Mouse (Mus musculus) intestine, embryonic 14.5 days (tissue): ENCODE data around the gene Spaca4. TPM values are rescaled to one million over a fixed set of nuclear protein-coding genes. Genes with fewer than 3 reads are reported as not detected.
A peak's percentile ranks its signal among the peaks of the same experiment; 100 is the strongest.

ENCODE experiments used
- ATAC-seq: fragments of 200-750 bp; cut with Nextera tagmentation; replicated peaks from 2 replicates; pipeline ENCODE4 v1.8.0; 2017; ENCODE audit warnings: low read depth, moderate number of reproducible peaks, moderate TSS enrichment, moderate library complexity; ENCODE audit not compliant: low FRiP score, low TSS enrichment
- DNase-seq: peaks from one replicate; pipeline ENCODE4 v3.0.0-alpha.2; 2018; ENCODE audit warnings: low spot score
- H3K27ac ChIP-seq: fragments of 300-500 bp; sonication (generic); 2 replicates; pipeline ENCODE4 v1.5.1; 2014; ENCODE audit warnings: low read depth, mild to moderate bottlenecking, control low read depth
- H3K27me3 ChIP-seq: fragments of 300-500 bp; sonication (generic); replicated peaks from 2 replicates; pipeline ENCODE4 v1.6.1; 2014; ENCODE audit warnings: low read length, control low read depth; ENCODE audit not compliant: control insufficient read depth, insufficient read depth
- H3K36me3 ChIP-seq: fragments of 300-500 bp; sonication (generic); 2 replicates; pipeline ENCODE4 v1.6.1; 2014; ENCODE audit warnings: low read length, control low read depth; ENCODE audit not compliant: control insufficient read depth, insufficient read depth
- H3K4me1 ChIP-seq: fragments of 300-500 bp; sonication (generic); replicated peaks from 2 replicates; pipeline ENCODE4 v1.6.1; 2014; ENCODE audit warnings: low read length, control low read depth, mixed read lengths; ENCODE audit not compliant: control insufficient read depth, insufficient read depth
- H3K4me2 ChIP-seq: fragments of 300-500 bp; sonication (generic); 2 replicates; pipeline ENCODE4 v1.6.1; 2014; ENCODE audit warnings: low read length
- H3K4me3 ChIP-seq: fragments of 300-500 bp; sonication (generic); 2 replicates; pipeline ENCODE4 v1.5.1; 2014; ENCODE audit warnings: low read depth, low read length, control low read depth, mixed read lengths
- H3K9ac ChIP-seq: fragments of 300-500 bp; sonication (generic); 2 replicates; pipeline ENCODE4 v1.6.1; 2014; ENCODE audit warnings: mild to moderate bottlenecking, low read length
- H3K9me3 ChIP-seq: fragments of 300-500 bp; sonication (generic); 2 replicates; pipeline ENCODE4 v1.6.1; 2016; ENCODE audit warnings: low read length, control low read depth; ENCODE audit not compliant: control insufficient read depth
- WGBS: fragments of 180-500 bp; shearing (Covaris S2); extraction: QIAGEN DNeasy Blood & Tissue Kit; methylation state at CpG from one replicate; pipeline ENCODE4 v1.1.7; 2014; 5-methylcytosine and 5-hydroxymethylcytosine counted together
- polyA plus RNA-seq: library from polyadenylated mRNA; unstranded; fragments of >200 nt; fragmentation: Nextera tagmentation; extraction: Ambion mirVana; gene quantifications from 2 replicates; pipeline ENCODE4 v1.2.1, GENCODE M21; 2014

The Spaca4 gene
- polyA plus RNA-seq, 1 experiment from 2014 or later = 0.45 TPM

- no peak overlapping the region for H3K4me3 ChIP-seq
- H3K27ac ChIP-seq = no peak overlapping the region
- no peaks in the 10 kb centered on the region for H3K36me3 ChIP-seq
- no peaks in the 10 kb centered on the region for H3K9me3 ChIP-seq
- DNase-seq (no peak), ATAC-seq (no peak)
- H3K27me3 ChIP-seq = no peaks in the 10 kb centered on the region
- 84% methylated on average over 12 of the region's 12 CpGs for WGBS
- no peak overlapping the region for H3K4me2 ChIP-seq
- H3K9ac ChIP-seq = no peak overlapping the region
- 0 out of 2 replicates have a peak, but pooled peaks cover 4% of the 10 kb centered on the region for H3K4me1 ChIP-seq
Measured at GRCm38 (mm10) chr7:45741308-45741707, 15.7 kb upstream of the Spaca4 start.

- Histone ChIP-seq H3K27ac (no peak overlapping the region), H3K4me1 (0 out of 2 replicates have a peak, but pooled peaks cover 4% of the 10 kb centered on the region), H3K9ac (no peak overlapping the region), H3K4me3 (no peak overlapping the region), H3K27me3 (no peaks in the 10 kb centered on the region), H3K4me2 (no peak overlapping the region), H3K36me3 (no peaks in the 10 kb centered on the region), H3K9me3 (no peaks in the 10 kb centered on the region)
- ATAC-seq (no peak), DNase-seq (no peak)
- 73% methylated on average over 10 of the region's 10 CpGs for WGBS
Measured at GRCm38 (mm10) chr7:45739820-45740219, 14.2 kb upstream of the Spaca4 start.

- H3K27me3 ChIP-seq = no peaks in the 10 kb centered on the region
- H3K36me3 ChIP-seq = no peaks in the 10 kb centered on the region
- no peaks in the 10 kb centered on the region for H3K9me3 ChIP-seq
- peak; percentile 74 for ATAC-seq
- H3K9ac ChIP-seq = no peak overlapping the region
- no peak overlapping the region for H3K4me2 ChIP-seq
- 8% methylated on average over 9 of the region's 9 CpGs for WGBS
- peak; percentile 93 for DNase-seq
- no peak overlapping the region for H3K27ac ChIP-seq
- H3K4me3 ChIP-seq = no peak overlapping the region
- H3K4me1 ChIP-seq = 0 out of 2 replicates have a peak, but pooled peaks cover 4% of the 10 kb centered on the region
Measured at GRCm38 (mm10) chr7:45739162-45739763, 13.7 kb upstream of the Spaca4 start.

GRCm38 (mm10) chr7:45733477-45733876, 7.9 kb upstream of the Spaca4 start:
- Histone ChIP-seq H3K9ac (no peak overlapping the region), H3K9me3 (no peaks in the 10 kb centered on the region), H3K4me2 (no peak overlapping the region), H3K27ac (no peak overlapping the region), H3K27me3 (no peaks in the 10 kb centered on the region), H3K4me3 (no peak overlapping the region), H3K36me3 (peaks cover 5% of the 10 kb centered on the region), H3K4me1 (peaks cover 12% of the 10 kb centered on the region)
- ATAC-seq (no peak), DNase-seq (no peak)
- WGBS = 72% methylated on average over 5 of the region's 5 CpGs

GRCm38 (mm10) chr7:45730727-45731431, 5.3 kb upstream of the Spaca4 start:
- H3K36me3 ChIP-seq = peaks cover 10% of the 10 kb centered on the region
- H3K27ac ChIP-seq = peak overlapping the region; percentile 59; the same call in 1 of the 2 replicates
- DNase-seq = peak; percentile 87
- H3K4me1 ChIP-seq = peaks cover 12% of the 10 kb centered on the region
- H3K9me3 ChIP-seq = no peaks in the 10 kb centered on the region
- 16% methylated on average over 16 of the region's 16 CpGs for WGBS
- no peak overlapping the region for H3K4me3 ChIP-seq
- no peak overlapping the region for H3K9ac ChIP-seq
- ATAC-seq = 0 out of 2 replicates have a peak, but pooled peaks have one; percentile 12
- no peaks in the 10 kb centered on the region for H3K27me3 ChIP-seq
- no peak overlapping the region for H3K4me2 ChIP-seq

GRCm38 (mm10) chr7:45727625-45728024, 2.0 kb upstream of the Spaca4 start:
- ATAC-seq (peak; percentile 21; the same call in 1 of the 2 replicates), DNase-seq (no peak)
- no peaks in the 10 kb centered on the region for H3K9me3 ChIP-seq
- peaks cover 43% of the 10 kb centered on the region for H3K36me3 ChIP-seq
- H3K4me3 ChIP-seq = no peak overlapping the region
- peak overlapping the region; percentile 13; the same call in 1 of the 2 replicates for H3K4me2 ChIP-seq
- WGBS = 47% methylated on average over 3 of the region's 3 CpGs
- H3K27me3 ChIP-seq = no peaks in the 10 kb centered on the region
- H3K4me1 ChIP-seq = peaks cover 12% of the 10 kb centered on the region
- H3K27ac ChIP-seq = peak overlapping the region; percentile 64
- no peak overlapping the region for H3K9ac ChIP-seq

GRCm38 (mm10) chr7:45726419-45726818, 806 bp upstream of the Spaca4 start:
- no peaks in the 10 kb centered on the region for H3K27me3 ChIP-seq
- no peak overlapping the region for H3K4me2 ChIP-seq
- no peak overlapping the region for H3K27ac ChIP-seq
- ATAC-seq = no peak
- no peaks in the 10 kb centered on the region for H3K9me3 ChIP-seq
- H3K4me3 ChIP-seq = no peak overlapping the region
- no peak overlapping the region for H3K9ac ChIP-seq
- no peak for DNase-seq
- peaks cover 12% of the 10 kb centered on the region for H3K4me1 ChIP-seq
- H3K36me3 ChIP-seq = peaks cover 55% of the 10 kb centered on the region
- WGBS = 94% methylated on average over 10 of the region's 10 CpGs

- Histone ChIP-seq H3K4me3 (no peak overlapping the region), H3K27me3 (no peaks in the 10 kb centered on the region), H3K9me3 (no peaks in the 10 kb centered on the region), H3K27ac (no peak overlapping the region), H3K4me2 (no peak overlapping the region), H3K36me3 (peaks cover 67% of the 10 kb centered on the region), H3K9ac (no peak overlapping the region), H3K4me1 (peaks cover 2% of the 10 kb centered on the region; the same call in 1 of the 2 replicates)
- DNase-seq (no peak), ATAC-seq (no peak)
- 91% methylated on average over 9 of the region's 9 CpGs for WGBS
Measured at GRCm38 (mm10) chr7:45725151-45725550, 462 bp downstream of the Spaca4 start.
